ENCODE assay signal across 19 mouse cellular contexts in the genomic region with DNA sequence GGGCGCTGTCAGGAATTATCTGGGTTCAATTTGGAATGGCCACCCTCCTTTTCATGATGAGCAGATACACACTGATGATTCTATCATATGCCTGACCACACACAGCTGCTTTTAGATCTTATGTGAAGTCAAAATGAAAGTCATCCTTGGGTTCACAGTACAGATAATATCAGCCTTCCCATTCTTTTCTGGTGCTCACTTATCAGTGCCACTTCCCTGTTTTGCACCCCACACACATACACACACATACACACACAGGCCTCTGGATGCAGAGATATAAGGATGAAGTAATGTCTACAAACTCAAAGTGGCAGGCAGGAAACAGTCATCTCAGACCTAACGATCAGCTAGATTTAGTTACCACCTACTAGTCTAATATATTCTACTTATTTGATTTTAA.
"Had no signal": no experiment of that assay in that cellular context is flagged by ENCODE, and none has a peak within 500 bp of the region (broad histone marks: within the 10 kb centered on the region; RNA-seq: fewer than 3 reads in every experiment).

No protein-coding gene starts in this region.

- H3K4me2 ChIP-seq: lung, embryonic 14.5 days; midbrain, embryonic 11.5 days; midbrain, embryonic 13.5 days; neural tube, embryonic 13.5 days; neural tube, embryonic 15.5 days had no signal

- H3K4me1 ChIP-seq: megakaryocyte, embryonic 14.5 days; midbrain, embryonic 13.5 days; neural tube, embryonic 13.5 days; neural tube, embryonic 15.5 days had no signal

- H3K4me3 ChIP-seq: megakaryocyte, embryonic 14.5 days; midbrain, embryonic 13.5 days; myocyte; neural tube, embryonic 13.5 days; neural tube, embryonic 15.5 days had no signal

- ATAC-seq: midbrain, embryonic 13.5 days; midbrain, embryonic 16.5 days had no signal

- H3K36me3 ChIP-seq: midbrain, embryonic 13.5 days; neural tube, embryonic 13.5 days; neural tube, embryonic 15.5 days had no signal

- H3K27ac ChIP-seq: midbrain, embryonic 13.5 days; neural tube, embryonic 13.5 days; neural tube, embryonic 15.5 days had no signal

- H3K27me3 ChIP-seq: midbrain, embryonic 13.5 days; neural tube, embryonic 13.5 days; neural tube, embryonic 15.5 days had no signal

- H3K9ac ChIP-seq: lung, embryonic 14.5 days; midbrain, embryonic 13.5 days; neural tube, embryonic 13.5 days; neural tube, embryonic 15.5 days had no signal

- H3K9me3 ChIP-seq: megakaryocyte, embryonic 14.5 days; midbrain, embryonic 13.5 days; neural tube, embryonic 13.5 days; neural tube, embryonic 15.5 days had no signal

- DNase-seq: lung, adult 18-20 months; lung, embryonic 14.5 days; lung, postnatal 10 days; lung, postnatal 4 days; retina, postnatal 1 day; right cerebral cortex, adult 18-20 months; right cerebral cortex, postnatal 25 days; right cerebral cortex, postnatal 4 days; spleen, adult 18-20 months; thymus, adult 18-20 months; thymus, postnatal 14 days; thymus, postnatal 36 days had no signal
